Mouse (Mus musculus) ES-E14 (cell line): ENCODE measurements around the gene Hsd3b6. TPM values are rescaled to one million over a fixed set of nuclear protein-coding genes. Genes with fewer than 3 reads are reported as not detected.
"Not testable (repeated sequence)": the region's sequence is repeated elsewhere in the genome, so short reads cannot be mapped to it uniquely, and the experiment has no call there.

Source experiments
- DNase-seq: peaks from one replicate; pipeline ENCODE4 v3.0.0-alpha.2; 2013; ENCODE audit warnings: low read depth, low spot score
- H3K27ac ChIP-seq: 2 replicates; pipeline ENCODE4 v1.5.1; 2012; ENCODE audit warnings: low read depth, mild to moderate bottlenecking, low read length, moderate library complexity, mixed read lengths; ENCODE audit not compliant: poor library complexity, insufficient read depth, severe bottlenecking
- H3K36me3 ChIP-seq: 2 replicates; pipeline ENCODE4 v1.6.1; 2012; ENCODE audit warnings: mild to moderate bottlenecking, low read length, moderate library complexity, mixed read lengths; ENCODE audit not compliant: control insufficient read depth, poor library complexity, insufficient read depth, severe bottlenecking
- H3K4me1 ChIP-seq, 2 experiments: fragments of 150-350 bp in 1 of 2; sonication (generic) in 1 of 2; 2 replicates each; pipeline ENCODE4 v1.6.1; 2012; ENCODE audit warnings: low read length in 2 of 2, mild to moderate bottlenecking in 1 of 2, mixed read lengths in 1 of 2; ENCODE audit not compliant: control insufficient read depth in 2 of 2, insufficient read depth in 2 of 2, poor library complexity in 1 of 2
- H3K4me3 ChIP-seq, 2 experiments: fragments of 150-350 bp in 1 of 2; sonication (generic) in 1 of 2; 2 replicates each; pipeline ENCODE4 v1.5.1; 2012; ENCODE audit warnings: low read length in 2 of 2, low read depth in 1 of 2, mild to moderate bottlenecking in 1 of 2, mixed read lengths in 1 of 2; ENCODE audit not compliant: insufficient read depth in 1 of 2, poor library complexity in 1 of 2, severe bottlenecking in 1 of 2
- H3K9ac ChIP-seq: 2 replicates; pipeline ENCODE4 v1.6.1; 2012; ENCODE audit warnings: low read depth, mild to moderate bottlenecking, low read length, mixed read lengths; ENCODE audit not compliant: poor library complexity, insufficient read depth, severe bottlenecking
- H3K9me3 ChIP-seq: fragments of 150-350 bp; sonication (generic); 2 replicates; pipeline ENCODE4 v1.6.1; 2012; ENCODE audit warnings: low read depth, mild to moderate bottlenecking, low read length; ENCODE audit not compliant: control insufficient read depth, insufficient read depth
- CHD2 ChIP-seq: IDR thresholded peaks from 2 replicates; pipeline ENCODE4 v1.6.1; 2014; ENCODE audit warnings: mild to moderate bottlenecking, low read depth, low read length, inconsistent platforms
- HCFC1 ChIP-seq: IDR thresholded peaks from 2 replicates; pipeline ENCODE4 v1.6.1; 2012; ENCODE audit warnings: low read length, inconsistent platforms, borderline replicate concordance; ENCODE audit not compliant: insufficient read depth
- MAFK ChIP-seq: IDR thresholded peaks from 2 replicates; pipeline ENCODE4 v1.6.1; 2014; ENCODE audit warnings: mild to moderate bottlenecking, low read depth, low read length, inconsistent platforms; ENCODE audit not compliant: insufficient read depth
- ZC3H11A ChIP-seq: IDR thresholded peaks from 2 replicates; pipeline ENCODE4 v1.6.1; 2012; ENCODE audit warnings: low read depth, mild to moderate bottlenecking, inconsistent platforms, low read length, borderline replicate concordance
- ZNF384 ChIP-seq: IDR thresholded peaks from 2 replicates; pipeline ENCODE4 v1.6.1; 2012; ENCODE audit warnings: low read depth, low read length, inconsistent platforms
- in situ Hi-C, 2 experiments: fragments of 600-800 bp; cut with MboI; formaldehyde crosslinking; loops; one replicate each; pipeline ENCODE4 v1.15.1; 2025; ENCODE audit warnings: low sequenced_read_pairs in 2 of 2, inconsistent platforms in 1 of 2; ENCODE audit not compliant: unreplicated experiment in 2 of 2
- total RNA-seq: library from RNA; depleted of rRNA; stranded (reverse); fragments of 300-350 nt; gene quantifications from 2 replicates; pipeline ENCODE4 v1.2.3, GENCODE M21; 2012

Hsd3b6 gene
- total RNA-seq, 1 experiment: not detected

DNA sequence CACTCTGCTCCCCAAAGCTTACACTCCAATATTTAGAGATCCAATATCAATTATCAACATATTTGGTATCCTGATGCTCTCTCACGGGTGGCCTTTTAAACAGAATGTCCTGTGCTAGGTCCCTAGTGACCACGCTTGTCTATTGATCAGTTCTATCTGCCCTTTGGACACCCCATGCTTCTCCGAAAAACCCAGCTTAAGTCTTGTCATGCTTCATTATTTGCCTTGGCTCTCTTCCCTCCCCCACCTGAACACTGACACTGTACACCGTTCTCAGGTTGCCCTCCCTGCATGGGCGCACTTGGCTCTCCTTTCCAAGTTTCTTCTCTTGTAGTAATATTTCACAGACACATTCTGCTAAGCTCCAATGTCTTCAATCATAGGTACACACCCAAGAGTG, 36.0 kb upstream of the Hsd3b6 start:
- Histone ChIP-seq H3K4me3 (no peak overlapping the region), H3K9ac (no peak overlapping the region), H3K9me3 (no peaks in the 10 kb centered on the region), H3K27ac (no peak overlapping the region), H3K36me3 (no peaks in the 10 kb centered on the region), H3K4me1 (no peaks in the 10 kb centered on the region)
- DNase-seq: no peak
- in situ Hi-C loops: no loop called here
- TF ChIP-seq CHD2 (no peak), ZC3H11A (no peak)

DNA sequence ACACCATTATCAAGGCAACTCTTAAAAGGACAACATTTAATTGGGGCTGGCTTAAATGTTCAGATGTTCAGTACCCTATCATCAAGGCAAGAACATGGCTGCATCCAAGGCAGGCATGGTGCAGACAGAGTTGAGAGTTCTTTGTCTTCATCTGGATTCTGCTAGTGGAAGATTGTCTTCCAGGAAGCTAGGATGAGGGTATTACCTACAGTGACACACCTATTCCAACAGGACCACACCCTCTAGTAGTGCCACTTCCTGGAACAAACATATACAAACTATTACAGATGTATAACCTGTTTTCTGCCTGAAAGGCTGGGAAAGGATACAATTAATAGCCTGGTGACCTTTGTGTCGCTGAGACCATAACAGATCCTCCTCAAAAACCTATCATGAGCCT, 34.7 kb upstream of the Hsd3b6 start:
- no peak for DNase-seq
- in situ Hi-C loops: no loop called here
- Histone ChIP-seq H3K9ac (no peak overlapping the region), H3K4me1 (no peaks in the 10 kb centered on the region), H3K36me3 (no peaks in the 10 kb centered on the region), H3K9me3 (no peaks in the 10 kb centered on the region), H3K4me3 (no peak overlapping the region), H3K27ac (no peak overlapping the region)
- TF ChIP-seq CHD2: no peak
- no peak for TF ChIP-seq HCFC1
- TF ChIP-seq ZC3H11A: no peak
- TF ChIP-seq MAFK: no peak
- no peak for TF ChIP-seq ZNF384

DNA sequence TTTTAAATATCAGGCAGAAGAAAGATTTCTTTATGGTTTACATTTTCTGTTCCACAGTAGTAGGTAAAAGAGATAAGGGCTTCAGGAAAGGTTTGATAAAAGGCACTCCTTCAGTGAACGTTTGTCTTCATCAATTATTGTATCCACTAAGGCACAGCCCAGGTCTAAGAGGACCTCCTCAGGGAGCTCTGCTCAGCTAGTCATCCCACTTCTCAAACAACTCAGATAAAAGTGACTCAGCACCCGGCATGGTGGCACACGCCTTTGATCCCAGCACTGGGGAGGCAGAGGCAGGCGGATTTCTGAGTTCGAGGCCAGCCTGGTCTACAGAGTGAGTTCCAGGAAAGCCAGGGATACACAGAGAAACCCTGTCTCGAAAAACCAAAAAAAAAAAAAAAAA, 1.6 kb downstream of the Hsd3b6 start:
- DNase-seq, H3K27ac ChIP-seq: not testable (repeated sequence)

DNA sequence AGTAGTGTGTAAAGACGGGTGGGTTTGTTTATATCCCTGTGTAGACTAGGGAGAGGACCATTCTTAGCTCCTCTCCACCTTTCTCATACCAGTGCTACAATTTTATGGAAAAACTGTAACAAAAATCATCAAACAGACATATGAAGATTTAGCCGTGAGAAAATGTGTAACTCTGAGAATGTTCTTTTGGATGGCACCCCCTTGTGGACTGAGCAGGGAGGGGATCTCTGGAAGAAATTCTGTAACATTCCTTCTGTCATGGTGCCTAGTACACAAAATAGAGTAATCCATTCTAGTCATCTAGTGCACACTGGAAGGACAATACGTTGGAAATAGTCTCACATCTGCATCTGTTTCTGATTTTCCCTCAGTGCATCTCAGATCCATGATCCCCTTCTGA, 9.2 kb downstream of the Hsd3b6 start:
- H3K27ac ChIP-seq, H3K4me3 ChIP-seq, H3K9me3 ChIP-seq, H3K9ac ChIP-seq, H3K4me1 ChIP-seq, H3K36me3 ChIP-seq, DNase-seq, in situ Hi-C loops: not testable (repeated sequence)

More for the DNA sequence above, 1.6 kb downstream of the Hsd3b6 start:
- H3K4me3 ChIP-seq, H3K36me3 ChIP-seq, H3K9ac ChIP-seq, H3K9me3 ChIP-seq, in situ Hi-C loops, H3K4me1 ChIP-seq: not testable (repeated sequence)

DNA sequence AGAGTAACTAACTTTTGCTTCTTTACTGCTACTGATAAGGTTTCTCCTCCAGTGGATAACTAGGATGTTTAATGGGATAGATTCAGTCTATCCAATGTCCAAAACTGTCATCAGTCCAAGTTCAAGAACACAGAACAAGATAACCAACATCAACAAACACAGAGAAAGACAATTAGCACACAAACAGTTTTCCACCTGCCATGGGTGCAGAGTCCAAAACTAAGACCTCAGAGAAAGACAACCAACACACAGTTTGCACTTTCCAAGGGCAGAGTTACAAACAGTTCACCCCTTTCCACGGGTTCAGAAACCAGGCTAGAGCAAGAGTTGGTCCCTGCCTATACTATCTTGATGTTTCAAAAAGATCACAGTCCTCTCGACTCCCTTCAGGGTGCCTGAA, 27.7 kb downstream of the Hsd3b6 start:
- no peaks in the 10 kb centered on the region for H3K36me3 ChIP-seq
- DNase-seq: no peak
- H3K9ac ChIP-seq: no peak overlapping the region
- H3K27ac ChIP-seq: no peak overlapping the region
- peaks cover 2% of the 10 kb centered on the region; the same call in 1 of the 2 replicates for H3K9me3 ChIP-seq
- TF ChIP-seq ZNF384 (no peak), HCFC1 (no peak), ZC3H11A (no peak), CHD2 (no peak), MAFK (no peak)
- in situ Hi-C loops: no loop called here
- H3K4me1 ChIP-seq: no peaks in the 10 kb centered on the region
- no peak overlapping the region for H3K4me3 ChIP-seq
